Mouse (Mus musculus) E14TG2a.4 (cell line): ENCODE measurements around the gene 1700023F06Rik.

Source experiments
- CTCF ChIP-seq: conservative IDR thresholded peaks from 2 replicates; pipeline ENCODE4 v1.5.1; 2014; ENCODE audit warnings: low read length
- NANOG ChIP-seq: IDR thresholded peaks from 2 replicates; pipeline ENCODE4 v1.6.1; 2014; ENCODE audit warnings: borderline replicate concordance, low read length, mixed read lengths
- POU5F1 ChIP-seq: IDR thresholded peaks from 2 replicates; pipeline ENCODE4 v1.6.1; 2014; ENCODE audit warnings: low read length, borderline replicate concordance

- TF ChIP-seq CTCF (no peak), NANOG (no peak), POU5F1 (no peak)
Observed at GRCm38 (mm10) chr11:103171286-103171620, 37.1 kb downstream of the 1700023F06Rik start.
